Mouse (Mus musculus) ES-Bruce4 (cell line): ENCODE data around the gene Tm7sf2.

Experiments used
- CTCF ChIP-seq: IDR thresholded peaks from one replicate; pipeline ENCODE4 v1.8.1; 2011; ENCODE audit warnings: low read depth, low read length
- EP300 ChIP-seq: IDR thresholded peaks from 2 replicates; pipeline ENCODE4 v1.6.1; 2011; ENCODE audit warnings: low read depth, low read length; ENCODE audit not compliant: insufficient read depth
- POLR2A ChIP-seq: IDR thresholded peaks from one replicate; pipeline ENCODE4 v1.8.1; 2011; ENCODE audit warnings: low read length; ENCODE audit not compliant: insufficient read depth

- TF ChIP-seq CTCF (no peak), POLR2A (no peak), EP300 (no peak)
Measured at GRCm38 (mm10) chr19:6048681-6049410, 19.3 kb downstream of the Tm7sf2 start.
